Mouse (Mus musculus) heart, postnatal 0 days (tissue): Measurements from ENCODE around the gene Cd36. TPM values are rescaled to one million over a fixed set of nuclear protein-coding genes. Genes with fewer than 3 reads are reported as not detected.
A peak's percentile ranks its signal among the peaks of the same experiment; 100 is the strongest.

Experiments
- ATAC-seq: fragments of 200-750 bp; cut with Nextera tagmentation; 2 replicates; pipeline ENCODE4 v1.8.0; 2017; ENCODE audit warnings: low read depth, moderate number of reproducible peaks, moderate library complexity; ENCODE audit not compliant: insufficient read depth
- DNase-seq: peaks from one replicate; pipeline ENCODE4 v3.0.0-alpha.2; 2016; ENCODE audit warnings: low spot score
- H3K27ac ChIP-seq: fragments of 300-500 bp; sonication (generic); 2 replicates; pipeline ENCODE4 v1.5.1; 2014; ENCODE audit warnings: low read depth, mild to moderate bottlenecking
- H3K27me3 ChIP-seq: fragments of 300-500 bp; sonication (generic); 2 replicates; pipeline ENCODE4 v1.6.1; 2014; ENCODE audit warnings: low read length, mixed read lengths; ENCODE audit not compliant: control insufficient read depth, insufficient read depth
- H3K36me3 ChIP-seq: fragments of 300-500 bp; sonication (generic); replicated peaks from 2 replicates; pipeline ENCODE4 v1.6.1; 2014; ENCODE audit warnings: low read length, mixed read lengths; ENCODE audit not compliant: control insufficient read depth, insufficient read depth
- H3K4me1 ChIP-seq: fragments of 300-500 bp; sonication (generic); 2 replicates; pipeline ENCODE4 v1.6.1; 2014; ENCODE audit warnings: antibody characterized with exemption; ENCODE audit not compliant: control insufficient read depth, insufficient read depth
- H3K4me2 ChIP-seq: fragments of 300-500 bp; sonication (generic); 2 replicates; pipeline ENCODE4 v1.6.1; 2014; ENCODE audit warnings: low read depth, mild to moderate bottlenecking, low read length, moderate library complexity
- H3K4me3 ChIP-seq: fragments of 300-500 bp; sonication (generic); 2 replicates; pipeline ENCODE4 v1.5.1; 2014; ENCODE audit warnings: low read depth, low read length
- H3K9ac ChIP-seq: fragments of 300-500 bp; sonication (generic); replicated peaks from 2 replicates; pipeline ENCODE4 v1.6.1; 2014; ENCODE audit warnings: low read depth, low read length, mixed read lengths
- H3K9me3 ChIP-seq: fragments of 300-500 bp; sonication (generic); replicated peaks from 2 replicates; pipeline ENCODE4 v1.6.1; 2016; ENCODE audit warnings: low read length; ENCODE audit not compliant: control insufficient read depth
- CTCF ChIP-seq: IDR thresholded peaks from 2 replicates; pipeline ENCODE4 v1.5.1; 2016; ENCODE audit warnings: antibody characterized with exemption, control low read depth, low read depth
- EP300 ChIP-seq: IDR thresholded peaks from 2 replicates; pipeline ENCODE4 v1.6.1; 2016; ENCODE audit warnings: antibody characterized with exemption, low read depth
- WGBS: fragments of 180-500 bp; shearing (Covaris S2); extraction: QIAGEN DNeasy Blood & Tissue Kit; methylation state at CpG from one replicate; pipeline ENCODE4 v1.1.7; 2014; 5-methylcytosine and 5-hydroxymethylcytosine counted together
- polyA plus RNA-seq: library from polyadenylated mRNA; unstranded; fragments of >200 nt; fragmentation: Nextera tagmentation; extraction: Ambion mirVana; gene quantifications from 2 replicates; pipeline ENCODE4 v1.2.1, GENCODE M21; 2015
- total RNA-seq: library from RNA; depleted of rRNA; stranded (reverse); fragments of >200 nt; gene quantifications from 2 replicates; pipeline ENCODE4 v1.2.3, GENCODE M21; 2014; ENCODE audit warnings: low replicate concordance

Gene Cd36
- total and polyA plus RNA-seq, 2 experiments from 2014 or later, result 526 to 603 TPM

DNA sequence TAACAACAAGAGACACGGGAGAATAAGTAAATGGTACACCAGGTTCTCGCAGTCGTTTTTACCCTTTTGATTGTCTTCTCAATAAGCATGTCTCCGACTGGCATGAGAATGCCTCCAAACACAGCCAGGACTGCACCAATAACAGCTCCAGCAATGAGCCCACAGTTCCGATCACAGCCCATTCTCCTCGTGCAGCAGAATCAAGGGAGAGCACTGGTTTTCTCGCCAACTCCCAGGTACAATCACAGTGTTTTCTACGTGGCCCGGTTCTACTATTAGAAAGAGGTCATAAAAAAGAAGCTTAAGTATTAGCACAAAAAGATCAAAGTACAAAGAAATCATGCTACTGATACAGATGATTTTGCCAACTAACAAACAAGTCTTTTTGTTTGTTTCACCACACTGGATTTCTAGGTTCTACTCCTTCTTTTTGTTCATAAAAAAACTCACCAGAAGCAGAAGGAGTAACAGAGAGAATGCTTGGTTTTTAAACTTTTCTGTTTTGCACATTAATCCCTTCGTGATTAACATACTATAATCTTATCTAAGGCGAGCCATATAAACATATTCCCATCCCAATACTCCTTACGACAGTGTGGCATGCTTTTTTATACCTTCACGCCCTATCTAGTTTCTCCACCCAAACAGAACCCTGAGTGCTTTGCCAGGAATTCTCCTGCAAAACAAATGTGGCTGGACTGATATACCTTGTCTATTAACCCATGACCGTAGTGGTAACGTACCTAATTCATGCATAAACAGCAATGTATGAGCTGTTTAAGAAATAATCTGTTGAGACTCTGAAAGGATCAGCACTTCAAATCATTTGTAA lies 59.7 kb downstream of the Cd36 start:
- H3K27me3 ChIP-seq, result no peaks in the 10 kb centered on the region
- WGBS, result 75% methylated on average over 15 of the region's 15 CpGs
- H3K36me3 ChIP-seq, result peaks cover 23% of the 10 kb centered on the region
- ATAC-seq (no peak), DNase-seq (no peak)
- H3K27ac ChIP-seq, result no peak overlapping the region
- H3K4me3 ChIP-seq, result no peak overlapping the region
- 0 out of 2 replicates have a peak, but pooled peaks cover 8% of the 10 kb centered on the region for H3K4me1 ChIP-seq
- H3K9ac ChIP-seq, result no peak overlapping the region
- no peak for TF ChIP-seq CTCF
- TF ChIP-seq EP300, result no peak
- H3K4me2 ChIP-seq, result peak overlapping the region; percentile 10; the same call in 1 of the 2 replicates
- H3K9me3 ChIP-seq, result peaks cover 5% of the 10 kb centered on the region; the same call in 1 of the 2 replicates

GRCm38 (mm10) chr5:17821395-17821794 lies 67.2 kb downstream of the Cd36 start:
- Histone ChIP-seq H3K4me2 (no peak overlapping the region), H3K36me3 (peaks cover 38% of the 10 kb centered on the region)

DNA sequence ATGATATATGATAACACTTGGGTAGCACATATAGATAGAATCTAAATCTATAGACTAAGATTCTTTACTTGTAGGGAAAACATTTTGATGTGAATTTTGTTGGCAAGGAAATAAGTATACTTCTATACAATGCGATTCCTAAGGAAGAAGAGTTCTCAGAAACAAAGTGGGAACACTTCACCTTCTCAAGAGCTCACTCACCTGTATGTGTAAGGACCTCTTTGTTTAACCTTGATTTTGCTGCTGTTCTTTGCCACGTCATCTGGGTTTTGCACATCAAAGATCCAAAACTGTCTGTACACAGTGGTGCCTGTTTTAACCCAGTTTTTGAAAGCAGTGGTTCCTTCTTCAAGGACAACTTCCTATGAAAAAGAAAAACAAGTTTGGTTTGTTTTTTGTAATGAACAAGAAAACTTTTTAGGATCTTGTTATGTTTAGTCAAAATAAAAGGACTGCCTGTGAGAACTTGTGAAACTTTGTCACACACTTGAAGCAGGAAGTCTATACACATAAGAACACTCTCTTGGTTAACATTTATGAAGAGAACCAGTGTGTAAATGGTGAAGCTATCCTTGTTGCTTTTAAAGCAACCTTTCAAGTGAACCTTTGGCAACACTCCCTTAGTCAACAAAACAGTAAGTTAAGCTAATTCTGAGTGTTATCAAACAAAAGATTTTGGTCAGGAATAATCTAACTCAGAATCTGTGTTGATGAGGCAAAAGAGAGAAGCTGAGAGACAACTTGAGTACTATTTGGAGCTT lies 68.2 kb downstream of the Cd36 start:
- H3K4me3 ChIP-seq, result no peak overlapping the region
- no peak overlapping the region for H3K27ac ChIP-seq
- no peak for TF ChIP-seq CTCF
- TF ChIP-seq EP300, result no peak
- ATAC-seq (no peak), DNase-seq (no peak)
- no peaks in the 10 kb centered on the region for H3K9me3 ChIP-seq
- no peaks in the 10 kb centered on the region for H3K27me3 ChIP-seq
- no peak overlapping the region for H3K4me2 ChIP-seq
- no peak overlapping the region for H3K9ac ChIP-seq
- WGBS, result 93% methylated on average over 2 of the region's 2 CpGs
- peaks cover 32% of the 10 kb centered on the region for H3K36me3 ChIP-seq
- peaks cover 4% of the 10 kb centered on the region; the same call in 1 of the 2 replicates for H3K4me1 ChIP-seq

More at GRCm38 (mm10) chr5:17821395-17821794, 67.2 kb downstream of the Cd36 start:
- 39% methylated on average over 1 of the region's 1 CpGs for WGBS
- Histone ChIP-seq H3K9me3 (no peaks in the 10 kb centered on the region), H3K9ac (no peak overlapping the region), H3K27ac (0 out of 2 replicates have a peak overlapping the region, but pooled peaks have one; percentile 20), H3K27me3 (no peaks in the 10 kb centered on the region), H3K4me1 (peaks cover 4% of the 10 kb centered on the region; the same call in 1 of the 2 replicates), H3K4me3 (no peak overlapping the region)
- ATAC-seq (no peak), DNase-seq (no peak)
- TF ChIP-seq EP300 (no peak), CTCF (no peak)

- Histone ChIP-seq H3K4me3 (no peak overlapping the region), H3K36me3 (peaks cover 38% of the 10 kb centered on the region), H3K4me1 (peaks cover 1% of the 10 kb centered on the region; the same call in 1 of the 2 replicates), H3K9ac (no peak overlapping the region), H3K9me3 (no peaks in the 10 kb centered on the region), H3K27ac (no peak overlapping the region), H3K27me3 (no peaks in the 10 kb centered on the region), H3K4me2 (no peak overlapping the region)
- no peak for ATAC-seq
- 2% methylated on average over 2 of the region's 2 CpGs for WGBS
- TF ChIP-seq EP300, result no peak
- TF ChIP-seq CTCF, result peak; percentile 71
- DNase-seq, result peak; percentile 75
Measured at GRCm38 (mm10) chr5:17816170-17816569, 72.4 kb downstream of the Cd36 start.

- H3K4me1 ChIP-seq, result no peaks in the 10 kb centered on the region
- no peaks in the 10 kb centered on the region for H3K9me3 ChIP-seq
- H3K9ac ChIP-seq, result no peak overlapping the region
- DNase-seq (no peak), ATAC-seq (no peak)
- no peak overlapping the region for H3K27ac ChIP-seq
- no peaks in the 10 kb centered on the region for H3K27me3 ChIP-seq
- H3K4me3 ChIP-seq, result no peak overlapping the region
- no peak overlapping the region for H3K4me2 ChIP-seq
- TF ChIP-seq CTCF (no peak), EP300 (0 out of 2 replicates have a peak, but pooled peaks have one; percentile 29)
- H3K36me3 ChIP-seq, result peaks cover 56% of the 10 kb centered on the region
- 64% methylated on average over 1 of the region's 1 CpGs for WGBS
Measured at GRCm38 (mm10) chr5:17810336-17810735, 78.3 kb downstream of the Cd36 start.
